In genomic region chr2:38997386-38998374, GRCm38 (mm10) we compare ENCODE assay signal across 8 mouse cellular contexts. TPM values are rescaled to one million over a fixed set of nuclear protein-coding genes. Genes with fewer than 3 reads are reported as not detected.
DNase-seq lines count a peak whose midpoint lies in the region; ATAC-seq lines count a peak whose summit lies in the region.

Wdr38 (plus strand) TSS chr2:38997476.

- peak within 1 kb of the TSS; percentile 44 for H3K9ac ChIP-seq in heart, embryonic 15.5 days
- H3K9ac ChIP-seq in liver, embryonic 12.5 days: peak within 1 kb of the TSS; percentile 71

- H3K36me3 ChIP-seq in forebrain, embryonic 10.5 days (replicated peaks): peaks cover 36% of the 10 kb centered on the region
- peaks cover 27% of the 10 kb centered on the region for H3K36me3 ChIP-seq in heart, embryonic 15.5 days
- H3K36me3 ChIP-seq in liver, embryonic 12.5 days: peaks cover 33% of the 10 kb centered on the region
- H3K36me3 ChIP-seq in splenic B cell, adult 2 months (ENCODE audit: control insufficient read depth, insufficient read depth, low read length, poor library complexity, severe bottlenecking): peaks cover 5% of the 10 kb centered on the region; the same call in 1 of the 2 replicates

- peak; percentile 83 to 86 for DNase-seq in CD8-positive naive resting alpha-beta T cell, adult 2 months (ENCODE audit: low read depth in 2 of 2, low spot score in 2 of 2)
- peak; percentile 71 for DNase-seq in c-Kit-negative CD71-positive TER-119-positive erythroid progenitor cells, embryonic 14.5 days (ENCODE audit: low read depth, low spot score)
- peak; percentile 90 for DNase-seq in forebrain, embryonic 10.5 days (ENCODE audit: extremely low spot score, low spot score)
- peak; percentile 91 for DNase-seq in kidney, postnatal 14 days
- peak; percentile 92 for DNase-seq in naive thymus-derived CD4-positive, alpha-beta T cell, adult 2 months (ENCODE audit: low read depth)
- DNase-seq in splenic B cell, adult 2 months (ENCODE audit: low read depth, low spot score): peak; percentile 89

- H3K9me3 ChIP-seq in forebrain, embryonic 10.5 days: no peaks in the 10 kb centered on the region
- no peaks in the 10 kb centered on the region for H3K9me3 ChIP-seq in heart, embryonic 15.5 days (replicated peaks)
- no peaks in the 10 kb centered on the region for H3K9me3 ChIP-seq in liver, embryonic 12.5 days (replicated peaks)

- H3K4me1 ChIP-seq in forebrain, embryonic 10.5 days: peaks cover 25% of the 10 kb centered on the region
- peaks cover 11% of the 10 kb centered on the region for H3K4me1 ChIP-seq in heart, embryonic 15.5 days (replicated peaks)
- peaks cover 41% of the 10 kb centered on the region for H3K4me1 ChIP-seq in liver, embryonic 12.5 days

- WGBS in forebrain, embryonic 10.5 days: 18% methylated on average over 33 of the region's 33 CpGs
- WGBS in heart, embryonic 15.5 days: 10% methylated on average over 33 of the region's 33 CpGs
- WGBS in liver, embryonic 12.5 days (ENCODE audit: insufficient replicate concordance): 12% methylated on average over 33 of the region's 33 CpGs

- ATAC-seq in heart, embryonic 15.5 days (replicated peaks; ENCODE audit: insufficient number of reproducible peaks, insufficient read depth, low FRiP score, low read depth): peak; percentile 93
- peak; percentile 87 for ATAC-seq in liver, embryonic 12.5 days

- H3K27me3 ChIP-seq in forebrain, embryonic 10.5 days (ENCODE audit: poor library complexity, severe bottlenecking): peaks cover 9% of the 10 kb centered on the region
- H3K27me3 ChIP-seq in heart, embryonic 15.5 days: no peaks in the 10 kb centered on the region; the same call in 1 of the 2 replicates
- no peaks in the 10 kb centered on the region; the same call in 1 of the 2 replicates for H3K27me3 ChIP-seq in liver, embryonic 12.5 days (replicated peaks)
- no peaks in the 10 kb centered on the region for H3K27me3 ChIP-seq in splenic B cell, adult 2 months (ENCODE audit: control insufficient read depth, insufficient read depth, low read length, poor library complexity, severe bottlenecking)

- peak within 1 kb of the TSS; percentile 48 for H3K4me3 ChIP-seq in forebrain, embryonic 10.5 days
- peak within 1 kb of the TSS; percentile 55 for H3K4me3 ChIP-seq in heart, embryonic 15.5 days
- peak within 1 kb of the TSS; percentile 62 for H3K4me3 ChIP-seq in liver, embryonic 12.5 days

- peak within 1 kb of the TSS; percentile 68 for H3K27ac ChIP-seq in forebrain, embryonic 10.5 days
- H3K27ac ChIP-seq in heart, embryonic 15.5 days: peak within 1 kb of the TSS; percentile 55
- peak within 1 kb of the TSS; percentile 63 for H3K27ac ChIP-seq in liver, embryonic 12.5 days

- H3K4me2 ChIP-seq in heart, embryonic 15.5 days: peak within 1 kb of the TSS; percentile 60
- H3K4me2 ChIP-seq in liver, embryonic 12.5 days: peak within 1 kb of the TSS; percentile 77

RNA-seq across cellular contexts. Expression of gene Wdr38, which starts in this region (rescaled TPM):
- 1.7 and 1.9 TPM in 2 replicates for polyA plus RNA-seq in forebrain, embryonic 10.5 days (2016; fragmentation: Nextera tagmentation; extraction: Ambion mirVana)
- 0.99 and 1.1 TPM in 2 replicates for polyA plus RNA-seq in heart, embryonic 15.5 days (2015; fragmentation: Nextera tagmentation; extraction: Ambion mirVana)
- polyA plus RNA-seq in liver, embryonic 12.5 days (2016; fragmentation: Nextera tagmentation; extraction: Ambion mirVana): 0.89 and 1.3 TPM in 2 replicates

Comparison
In these comparisons a context has a peak if more than half of its experiments do, and no peak if none do; other contexts are left out.
1. Peak in every context shown above with its lines: DNase-seq, ATAC-seq, H3K4me3 ChIP-seq and H3K27ac ChIP-seq.